Mouse (Mus musculus): ENCODE measurements around the gene Plcb4. TPM values are rescaled to one million over a fixed set of nuclear protein-coding genes. Genes with fewer than 3 reads are reported as not detected.

Plcb4 gene
- total RNA-seq, 2 experiments from 2014 or later = 19.5 to 27.3 TPM

DNA sequence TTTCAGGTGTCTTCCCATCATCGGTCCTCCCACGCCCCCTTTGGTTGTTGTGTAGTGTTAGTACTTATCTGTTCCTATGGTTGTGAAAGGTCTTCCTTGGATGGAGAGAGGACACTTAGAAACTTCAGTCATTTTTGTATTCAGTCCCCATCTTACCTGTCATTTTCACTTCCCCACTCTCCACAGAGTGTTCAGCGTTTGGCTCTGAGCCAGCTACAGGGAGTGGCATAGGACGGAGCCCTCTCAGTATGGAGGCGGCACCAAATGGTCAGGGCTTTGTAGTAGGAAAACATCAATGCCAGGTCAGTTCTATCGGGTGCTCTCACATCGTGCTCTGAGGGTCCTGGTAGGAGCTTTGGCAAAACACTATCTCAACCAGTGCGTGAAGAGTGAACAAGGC, 85.9 kb downstream of the Plcb4 start:
- no peak for DNase-seq
- intact Hi-C loops (cut with DNase I) = no loop called here

DNA sequence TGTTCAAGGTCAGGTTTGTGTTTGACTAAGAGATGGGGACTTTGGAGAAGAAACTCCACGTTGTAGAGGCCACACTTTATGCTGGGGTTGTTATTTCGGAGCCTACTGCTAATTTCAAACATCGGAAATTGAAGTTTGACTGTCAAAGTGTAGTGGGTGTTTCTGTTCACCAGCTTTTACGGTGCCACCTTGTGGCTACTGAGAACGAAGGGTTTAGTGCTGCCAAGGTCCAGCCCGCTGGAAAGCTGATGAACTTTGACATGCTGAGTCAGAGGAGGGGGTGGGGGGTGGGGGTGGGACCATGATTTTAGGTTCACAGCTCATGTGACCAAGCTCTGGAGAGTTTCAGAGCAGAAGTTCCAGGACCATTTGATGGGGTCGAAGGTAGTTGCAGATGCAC, 86.3 kb downstream of the Plcb4 start:
- no peak for DNase-seq
- intact Hi-C loops (cut with DNase I) = no loop called here

DNA sequence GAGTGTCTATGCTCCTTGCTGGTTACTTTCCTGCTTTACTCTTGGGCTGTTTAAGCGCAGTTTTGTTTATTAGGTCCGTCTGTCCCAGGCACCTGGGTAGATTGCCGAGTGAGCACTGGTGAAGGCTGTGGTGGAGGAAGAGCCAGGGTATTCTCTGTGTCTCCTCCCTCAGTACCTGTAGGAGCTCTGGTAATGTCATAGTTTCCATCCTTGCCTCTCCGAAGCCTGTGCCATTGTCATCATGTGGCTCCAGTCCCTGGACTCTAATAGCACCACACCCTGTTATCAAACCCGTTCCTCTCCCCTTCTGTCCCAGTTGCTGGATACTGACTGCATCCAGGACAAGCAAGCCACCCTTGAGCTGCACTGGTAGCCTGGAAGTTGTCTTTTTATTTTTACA, 89.6 kb downstream of the Plcb4 start:
- intact Hi-C loops (cut with DNase I) = no loop called here
- no peak for DNase-seq

DNA sequence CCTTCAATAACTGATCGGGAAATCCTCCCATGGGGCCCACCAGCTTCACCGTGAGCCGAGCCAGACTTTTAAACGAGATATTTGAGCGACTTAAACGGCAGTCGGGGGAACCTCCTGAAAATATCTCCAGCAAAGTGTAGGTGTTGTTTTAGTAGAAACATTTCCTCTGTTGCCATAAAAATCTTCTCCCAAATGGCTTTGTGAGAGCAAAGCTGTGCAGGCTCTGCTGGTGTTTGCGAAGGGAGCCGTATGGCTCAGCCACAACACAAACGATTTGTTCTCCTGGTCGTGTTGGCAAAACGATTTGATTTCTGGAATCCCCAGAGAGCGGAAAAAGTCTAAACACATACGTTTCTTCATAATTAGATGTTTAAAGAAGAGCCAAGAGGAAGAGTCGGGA, 90.8 kb downstream of the Plcb4 start:
- intact Hi-C loops (cut with DNase I) = no loop called here
- no peak for DNase-seq

DNA sequence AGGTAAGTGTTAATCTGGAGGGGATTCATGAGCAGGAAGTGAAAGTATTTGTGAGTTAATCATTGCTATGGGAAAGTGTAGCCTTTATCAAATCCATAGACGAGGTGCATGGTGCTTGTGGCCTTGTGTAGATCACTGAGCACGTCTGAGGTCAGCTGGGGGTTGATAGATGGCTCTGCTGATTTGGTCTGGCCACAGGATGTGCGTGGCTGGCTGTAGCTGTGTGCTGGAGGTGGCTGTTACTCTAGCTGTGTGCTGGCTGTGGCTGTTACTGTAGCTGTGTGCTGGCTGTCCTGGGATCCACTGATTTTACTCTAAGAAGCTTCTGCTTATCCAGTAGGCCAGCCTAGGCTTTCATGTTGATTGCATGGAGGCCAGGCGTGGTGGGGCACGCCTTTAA, 91.9 kb downstream of the Plcb4 start:
- DNase-seq = no peak
- intact Hi-C loops (cut with DNase I) = no loop called here

DNA sequence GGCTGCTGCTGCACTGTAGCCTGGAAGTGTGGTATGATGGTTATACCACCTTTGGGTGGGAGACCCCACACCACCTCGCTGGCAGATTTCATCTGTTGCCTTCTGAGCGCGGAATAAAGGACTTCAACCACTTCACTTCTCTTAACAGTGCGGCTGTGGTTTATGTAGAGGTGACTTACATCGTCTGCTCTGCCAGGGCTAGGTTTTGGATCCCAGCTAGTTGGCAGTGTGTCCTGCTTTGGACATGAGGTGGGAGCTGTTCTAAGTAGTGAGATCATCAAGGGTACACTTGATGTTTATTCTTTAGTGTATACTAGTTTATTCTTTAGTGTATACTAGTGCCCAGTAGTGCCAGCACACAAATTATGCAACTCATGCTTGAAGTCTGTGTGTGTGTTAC, 97.0 kb downstream of the Plcb4 start:
- DNase-seq = no peak
- intact Hi-C loops (cut with DNase I) = no loop called here

DNA sequence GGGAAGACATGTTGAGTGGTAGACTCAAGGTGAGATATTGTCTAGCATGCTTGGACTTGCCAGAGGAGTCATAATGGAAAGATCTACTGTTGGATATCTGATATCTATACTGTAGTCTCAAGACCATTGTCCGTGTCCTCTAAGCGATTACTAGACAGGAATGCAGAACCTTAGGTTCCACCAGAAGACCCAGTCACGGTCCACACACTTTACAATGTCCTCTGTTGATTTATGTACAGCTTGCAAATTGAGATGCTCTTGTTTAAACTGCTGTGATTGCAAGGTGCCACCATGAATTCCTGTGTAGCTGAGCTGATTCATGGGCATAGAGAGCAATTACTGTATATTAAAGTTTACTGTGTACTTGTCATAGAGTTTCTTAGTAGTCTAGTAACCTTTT, 98.7 kb downstream of the Plcb4 start:
- DNase-seq = no peak

DNA sequence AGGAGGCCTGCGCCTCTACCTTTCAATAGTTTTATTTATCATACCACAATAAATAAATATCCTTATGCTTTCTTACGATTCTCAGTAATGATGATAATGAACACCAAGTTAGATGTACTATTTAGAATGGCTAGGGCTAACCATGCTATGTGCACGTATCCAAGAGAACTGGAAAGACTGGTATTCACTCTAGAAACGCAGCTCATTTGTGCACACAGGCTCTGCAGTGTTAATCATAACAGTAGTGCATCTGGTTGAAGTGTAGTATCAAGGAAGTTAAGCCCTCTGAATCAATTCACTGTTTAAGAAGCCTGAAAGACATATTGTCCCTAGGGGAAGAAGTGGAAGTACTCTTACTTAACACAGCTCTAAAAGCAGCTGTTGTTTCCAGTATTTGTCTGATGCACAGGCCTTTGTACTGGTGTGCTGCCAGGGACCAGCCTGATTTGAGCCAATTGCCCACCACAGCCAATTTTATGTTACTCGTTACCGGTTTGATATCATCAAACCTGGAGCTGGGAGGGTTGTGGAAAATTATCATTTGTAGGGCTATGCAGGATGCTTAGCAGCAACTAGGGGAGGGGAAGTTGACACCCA, 100.8 kb downstream of the Plcb4 start:
- intact Hi-C loops (cut with DNase I) = no loop called here
- peak in 1 of 2 experiments; percentile 30 for DNase-seq

More for the DNA sequence above, 98.7 kb downstream of the Plcb4 start:
- intact Hi-C loops (cut with DNase I) = no loop called here

DNA sequence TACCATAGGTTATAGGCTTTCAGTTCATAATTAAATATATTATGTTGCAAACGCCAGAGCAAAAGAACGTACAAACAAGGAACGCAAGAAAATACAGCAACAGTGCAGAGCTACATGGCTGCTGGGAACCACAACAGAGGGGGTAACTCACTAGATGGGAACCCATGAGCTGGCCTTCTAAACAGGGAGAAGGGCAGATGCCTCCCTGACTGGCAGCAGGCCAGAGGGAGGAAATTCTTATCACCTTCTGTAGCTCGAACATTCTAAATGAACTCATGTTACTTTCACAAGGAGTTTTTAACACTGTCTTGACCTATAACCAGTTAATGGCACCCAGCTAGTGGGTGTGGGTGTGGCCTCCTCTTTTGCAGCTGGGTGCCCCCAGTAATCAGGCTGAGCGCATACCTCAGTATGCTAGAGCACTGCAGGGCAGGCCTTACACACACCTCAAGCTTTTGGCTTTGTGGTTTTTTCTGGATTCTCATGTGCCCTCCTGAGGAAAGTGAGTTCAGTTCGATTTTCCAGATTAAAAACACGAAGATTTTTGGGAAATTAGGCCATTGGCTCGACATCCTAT, 102.5 kb downstream of the Plcb4 start:
- intact Hi-C loops (cut with DNase I) = no loop called here
- DNase-seq = no peak

DNA sequence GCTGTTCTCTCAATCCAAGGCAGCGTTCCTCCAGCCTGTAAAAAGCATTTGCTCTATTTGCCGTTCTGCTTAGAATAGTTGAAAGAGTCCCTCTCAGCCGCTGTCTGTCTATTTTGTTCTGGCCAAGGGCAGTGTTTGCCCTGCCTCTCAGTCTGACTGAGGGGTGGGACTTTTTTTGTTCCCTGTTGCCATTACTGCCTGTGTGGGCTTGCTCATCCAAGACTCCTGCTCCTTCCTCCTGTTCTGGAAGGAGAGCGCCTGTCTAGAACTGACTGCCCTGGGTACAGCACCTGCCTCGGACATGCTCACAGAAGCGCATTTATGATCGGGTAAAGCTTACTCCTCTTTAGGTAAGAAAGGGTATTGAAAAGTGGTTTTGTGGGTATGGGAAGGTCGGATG, 105.9 kb downstream of the Plcb4 start:
- DNase-seq = no peak
- intact Hi-C loops (cut with DNase I) = no loop called here

DNA sequence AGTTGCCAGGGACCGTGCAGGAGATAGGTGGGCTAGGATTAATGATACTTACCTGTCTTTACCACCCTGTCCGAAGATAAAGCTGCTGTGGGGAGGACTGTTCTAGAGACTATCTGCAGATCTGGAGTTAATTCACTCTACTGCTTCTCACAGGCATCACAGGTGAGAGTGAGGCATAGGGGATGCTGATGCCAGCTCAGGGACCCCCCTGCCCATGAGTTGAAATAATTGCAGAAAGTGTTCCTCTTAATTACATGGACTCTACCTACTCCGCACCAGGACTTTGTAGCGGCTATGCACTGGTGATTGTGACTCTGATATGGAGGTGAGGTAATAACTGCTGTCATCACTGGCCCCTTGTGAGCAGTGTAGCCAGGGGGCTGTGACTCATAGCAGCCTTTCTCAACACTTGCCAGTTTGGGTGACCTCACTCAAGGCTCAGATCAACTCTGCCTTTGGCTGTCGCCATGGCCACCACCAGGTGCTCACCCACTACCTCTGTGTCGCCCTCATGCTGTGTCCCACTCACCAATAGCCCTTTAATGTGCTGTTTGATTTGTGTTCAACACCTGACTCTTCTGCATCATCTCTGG, 107.8 kb downstream of the Plcb4 start:
- intact Hi-C loops (cut with DNase I) = no loop called here
- no peak for DNase-seq

DNA sequence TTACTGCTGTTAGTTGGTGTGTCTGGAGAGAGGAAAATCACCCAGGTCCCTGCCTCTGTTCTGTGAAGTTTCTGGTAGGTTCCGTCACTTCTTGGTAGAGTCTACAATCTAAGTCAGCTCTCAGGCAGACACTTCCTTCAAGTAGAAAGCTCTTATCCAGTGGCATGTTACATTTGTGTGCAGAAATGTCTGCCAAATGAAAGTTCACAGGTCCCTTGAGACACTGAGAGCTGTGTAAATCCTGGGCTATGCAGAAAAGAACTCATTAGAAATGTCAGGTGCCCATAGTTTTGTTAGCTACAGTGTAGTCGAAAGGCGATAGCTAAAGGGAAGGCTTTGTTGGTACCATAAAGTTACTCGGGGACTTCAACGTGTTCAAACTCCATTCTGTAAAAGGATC, 108.7 kb downstream of the Plcb4 start:
- intact Hi-C loops (cut with DNase I) = no loop called here
- no peak for DNase-seq

DNA sequence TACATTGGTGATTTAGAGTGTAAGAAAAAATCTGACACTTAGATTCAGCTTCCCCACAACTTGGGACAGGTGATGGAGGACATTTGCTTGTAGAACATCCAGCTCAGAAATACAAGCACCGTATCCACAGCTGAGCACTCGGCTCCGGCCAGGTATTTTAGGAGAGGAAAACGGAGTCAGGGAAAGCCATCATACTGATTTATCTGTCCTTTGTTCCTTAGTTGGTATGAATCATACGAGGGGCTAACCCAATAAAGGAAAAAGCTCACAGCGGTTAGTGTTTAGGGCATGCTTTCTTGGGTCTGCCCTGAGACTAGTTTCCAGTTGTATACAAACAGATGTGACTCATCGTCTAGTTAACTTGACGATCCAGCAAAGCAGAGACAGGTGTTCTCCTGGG, 110.9 kb downstream of the Plcb4 start:
- intact Hi-C loops (cut with DNase I) = no loop called here
- no peak for DNase-seq

DNA sequence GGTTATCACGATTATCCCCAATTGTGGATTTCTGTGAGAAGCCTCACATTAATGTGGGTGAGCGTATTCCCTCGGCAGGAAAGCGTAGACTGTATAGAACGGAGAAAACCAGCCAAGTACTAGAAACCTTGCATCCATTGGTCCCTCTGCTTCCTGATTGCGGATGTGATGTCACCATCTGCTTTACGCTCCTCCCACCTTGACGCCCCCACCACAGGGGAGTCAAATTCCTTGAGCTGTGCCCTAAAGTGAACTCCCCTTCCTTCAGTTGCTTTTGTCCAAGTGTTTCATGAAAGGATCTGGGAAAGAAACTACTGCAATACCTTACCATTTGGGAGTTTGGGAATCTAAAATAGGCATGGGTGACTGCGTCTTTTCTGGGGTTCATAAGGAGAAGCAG, 111.4 kb downstream of the Plcb4 start:
- intact Hi-C loops (cut with DNase I) = no loop called here
- DNase-seq = no peak

DNA sequence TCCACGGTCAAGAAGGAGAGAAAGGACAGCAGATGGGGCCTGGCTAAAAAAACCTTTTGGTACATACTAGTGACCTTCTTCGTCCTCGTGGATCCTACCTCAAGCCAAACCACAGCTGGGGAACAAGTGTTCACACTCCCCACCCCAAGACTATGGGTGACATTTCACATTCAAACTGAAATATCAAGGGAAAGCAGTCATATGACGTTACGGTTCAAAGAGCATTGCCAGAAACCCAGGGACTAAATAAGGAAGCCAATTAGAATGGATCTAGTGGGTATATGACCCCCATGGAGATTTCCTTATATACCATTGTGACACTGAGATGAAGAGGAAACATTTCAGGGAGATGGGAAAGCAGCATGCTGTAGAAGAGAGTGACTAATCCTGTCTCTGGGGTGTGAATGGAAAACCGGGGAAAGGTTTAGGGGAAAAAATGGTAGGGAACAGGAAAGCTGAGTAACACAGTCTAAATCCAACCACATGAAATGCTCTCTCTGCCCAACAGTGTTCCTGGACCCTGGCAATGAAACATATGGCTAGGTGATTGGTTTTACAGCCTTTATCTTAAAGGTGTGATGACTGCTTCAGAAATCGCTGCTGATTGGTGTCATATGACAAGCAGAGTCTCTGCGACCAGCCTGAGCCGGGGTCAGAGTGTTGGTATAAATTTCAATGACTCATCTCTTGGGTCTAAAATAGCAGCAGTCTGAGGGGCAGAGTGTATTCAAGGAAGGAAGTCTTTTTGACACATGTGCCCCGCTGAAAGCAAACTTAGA, 114.6 kb downstream of the Plcb4 start:
- intact Hi-C loops (cut with DNase I) = no loop called here

DNA sequence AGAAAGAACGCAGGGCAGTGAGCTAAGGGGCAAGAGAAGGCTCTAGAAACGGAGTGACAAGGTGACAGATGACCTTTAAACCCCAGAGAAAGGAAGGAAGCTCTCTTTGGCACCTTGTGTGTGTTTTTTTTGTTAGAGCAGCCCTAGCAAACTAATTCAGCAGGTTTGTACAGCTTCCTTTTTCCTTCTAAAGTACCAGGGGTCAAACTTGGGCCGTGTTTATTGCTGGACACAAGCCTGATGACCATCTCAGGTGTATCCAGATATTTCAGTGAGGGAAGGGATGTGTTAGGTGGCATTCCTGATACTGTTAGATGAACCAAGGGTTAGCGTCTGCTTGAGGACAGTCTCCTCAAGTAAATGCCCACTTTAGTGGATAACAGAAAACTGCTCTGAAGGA, 116.2 kb downstream of the Plcb4 start:
- intact Hi-C loops (cut with DNase I) = no loop called here

More for the DNA sequence above, 114.6 kb downstream of the Plcb4 start:
- no peak for DNase-seq

DNA sequence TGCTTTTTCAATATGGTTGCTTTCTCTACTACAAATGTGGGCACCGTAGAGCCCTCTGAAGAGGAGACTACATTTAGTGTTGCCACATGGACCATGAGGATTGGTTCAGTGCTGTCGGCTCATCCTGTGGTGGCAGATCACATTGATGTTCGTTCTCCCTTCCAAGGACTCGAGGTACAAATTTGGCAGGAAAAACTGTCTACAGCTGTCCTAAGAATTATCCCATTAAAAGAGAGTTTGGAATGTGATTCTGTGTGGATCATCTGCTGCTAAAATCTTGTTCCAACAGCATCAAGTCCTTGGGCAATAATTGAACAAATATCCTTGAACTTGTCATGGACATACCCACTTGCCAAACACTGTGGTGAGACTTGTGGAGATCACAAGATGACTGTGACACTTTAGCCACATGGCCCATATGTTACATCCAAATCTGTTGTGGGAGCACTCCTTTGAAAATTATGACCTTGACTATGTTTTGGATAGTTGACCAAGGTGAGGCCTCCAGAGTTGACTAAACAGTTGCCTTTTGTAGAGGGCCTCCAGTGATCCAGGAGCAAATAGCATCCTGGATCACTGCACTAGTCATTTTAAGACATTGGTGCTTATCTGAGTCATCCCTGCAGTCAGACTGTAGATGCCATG, 117.4 kb downstream of the Plcb4 start:
- DNase-seq = no peak
- intact Hi-C loops (cut with DNase I) = no loop called here

More for the DNA sequence above, 116.2 kb downstream of the Plcb4 start:
- no peak for DNase-seq

DNA sequence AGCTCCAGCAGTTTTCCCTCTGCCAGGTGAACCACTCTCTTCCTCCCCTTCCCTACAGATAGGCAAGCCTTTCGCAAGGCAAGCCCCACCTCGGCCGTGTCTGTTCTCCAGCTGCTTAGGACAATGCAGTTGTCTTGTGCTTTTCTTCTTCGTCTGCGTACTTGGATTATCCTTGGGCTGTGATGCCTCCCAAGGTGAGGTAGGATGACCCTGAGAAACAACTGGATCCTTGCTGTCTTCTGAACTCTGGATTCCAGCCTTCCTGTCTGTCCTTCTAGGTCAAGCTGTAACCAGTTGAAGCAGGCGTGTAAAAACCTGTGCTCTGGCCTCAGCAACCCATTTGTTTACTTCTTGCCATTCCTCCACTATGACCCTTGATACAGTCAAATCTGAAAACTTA, 122.6 kb downstream of the Plcb4 start:
- no peak for DNase-seq
- intact Hi-C loops (cut with DNase I) = no loop called here

DNA sequence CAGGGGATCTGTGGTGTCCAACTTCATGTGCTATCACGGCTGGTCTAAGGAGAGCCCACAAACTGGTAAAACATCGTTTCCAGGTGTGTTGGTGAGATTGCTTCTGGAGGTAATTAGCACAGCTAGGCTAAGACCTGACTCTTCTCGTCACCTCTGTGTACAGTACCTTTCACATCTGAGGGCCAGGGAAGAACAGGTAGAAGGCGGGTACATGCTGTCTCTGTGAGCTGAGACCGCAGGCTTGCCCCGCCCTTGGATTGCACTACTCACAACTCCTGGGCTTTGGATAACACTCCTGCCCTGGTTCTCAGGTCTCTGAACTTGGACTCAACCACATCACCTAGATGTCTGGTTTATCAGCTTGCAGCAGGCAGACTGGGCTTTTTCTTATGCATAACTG, 128.6 kb downstream of the Plcb4 start:
- intact Hi-C loops (cut with DNase I) = no loop called here
- DNase-seq = no peak

DNA sequence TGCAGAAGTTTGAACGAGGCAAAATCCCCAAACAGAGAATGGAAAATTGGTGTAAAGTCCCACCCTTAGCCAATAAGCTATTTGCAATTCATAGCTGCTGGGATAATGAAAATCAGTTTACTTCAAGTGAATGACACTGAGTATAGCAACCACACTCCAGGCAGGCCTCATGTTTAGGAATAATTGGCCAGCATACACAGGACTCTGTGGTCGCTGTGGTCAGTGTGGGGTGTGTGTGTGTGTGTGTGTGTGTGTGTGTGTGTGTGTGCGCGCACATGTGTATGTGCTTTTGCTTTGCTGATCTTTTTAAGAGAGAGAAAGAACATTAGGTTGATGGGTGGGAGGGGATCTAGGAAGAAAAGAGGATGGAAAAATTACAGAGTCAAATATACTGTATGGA, 134.1 kb downstream of the Plcb4 start:
- intact Hi-C loops (cut with DNase I) = no loop called here
- no peak for DNase-seq

DNA sequence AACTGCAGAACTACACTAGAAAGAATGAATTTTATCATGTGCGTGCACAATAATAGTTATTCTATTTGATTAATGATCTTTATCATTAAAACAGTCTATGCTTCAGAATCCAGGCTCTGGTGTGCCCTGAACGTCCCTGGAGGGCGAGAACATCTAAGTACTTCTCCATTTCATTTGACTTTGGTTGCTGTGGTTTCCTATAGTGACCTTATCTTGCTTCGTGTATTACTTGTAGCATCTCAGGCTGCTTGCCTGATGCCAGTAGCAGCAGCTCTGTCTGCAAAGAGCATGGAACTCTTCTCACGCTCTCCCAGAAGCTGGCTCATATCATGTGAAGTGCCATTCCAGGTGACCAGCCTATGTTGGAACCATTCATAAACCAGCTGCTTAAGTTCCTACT, 137.9 kb downstream of the Plcb4 start:
- no peak for DNase-seq
- intact Hi-C loops (cut with DNase I) = no loop called here
